Mouse (Mus musculus) heart, postnatal 0 days (tissue): Measurements from ENCODE around the gene Ampd3.

Experiments
- CTCF ChIP-seq: IDR thresholded peaks from 2 replicates; pipeline ENCODE4 v1.5.1; 2016; ENCODE audit warnings: antibody characterized with exemption, control low read depth, low read depth
- EP300 ChIP-seq: IDR thresholded peaks from 2 replicates; pipeline ENCODE4 v1.6.1; 2016; ENCODE audit warnings: antibody characterized with exemption, low read depth

GRCm38 (mm10) chr7:110774674-110775073 is 6.7 kb downstream of the Ampd3 start:
- TF ChIP-seq CTCF (no peak), EP300 (no peak)
